In the genomic region with DNA sequence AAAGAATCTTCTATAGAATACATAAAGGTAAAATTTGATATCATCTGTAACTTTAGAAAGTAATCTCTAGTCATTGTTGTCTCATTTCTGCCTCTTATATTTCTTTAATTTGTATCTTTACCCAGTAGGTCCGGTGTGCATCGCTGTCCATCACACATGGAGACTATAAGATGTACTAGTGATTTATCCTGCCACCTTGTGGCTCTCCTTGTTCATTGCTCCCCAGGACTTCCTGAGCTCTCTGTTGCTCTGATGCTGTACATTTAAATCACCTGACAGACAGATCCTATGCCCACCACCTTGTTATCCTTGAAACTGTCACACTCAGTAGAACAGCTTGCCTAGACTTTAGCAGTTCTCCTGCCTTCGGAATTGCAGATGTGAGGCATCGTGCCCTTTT, we compare ENCODE assay signal across 9 mouse cellular contexts. TPM values are rescaled to one million over a fixed set of nuclear protein-coding genes. Genes with fewer than 3 reads are reported as not detected.
DNase-seq lines count a peak whose midpoint lies in the region; ATAC-seq and TF ChIP-seq lines count a peak whose summit lies in the region.
"Had no signal": no experiment of that assay in that cellular context is flagged by ENCODE, and none has a peak within 500 bp of the region (broad histone marks: within the 10 kb centered on the region; RNA-seq: fewer than 3 reads in every experiment).

No protein-coding gene starts in this region.

- no peaks in the 10 kb centered on the region for H3K27me3 ChIP-seq in liver, adult 2 months (ENCODE audit: control insufficient read depth, insufficient read depth, low read length)
- H3K27me3 ChIP-seq in liver, embryonic 12.5 days (replicated peaks) = no peaks in the 10 kb centered on the region
- H3K27me3 ChIP-seq: heart, embryonic 13.5 days had no signal

- H3K4me1 ChIP-seq in liver, adult 2 months (ENCODE audit: control insufficient read depth, insufficient read depth, low read length) = no peaks in the 10 kb centered on the region
- H3K4me1 ChIP-seq in liver, embryonic 12.5 days = no peaks in the 10 kb centered on the region
- H3K4me1 ChIP-seq: heart, embryonic 13.5 days had no signal

- no peak overlapping the region for H3K27ac ChIP-seq in liver, adult 2 months (replicated peaks; ENCODE audit: insufficient read depth, low read depth, low read length)
- H3K27ac ChIP-seq in liver, embryonic 12.5 days = no peak overlapping the region
- H3K27ac ChIP-seq: heart, embryonic 13.5 days had no signal

- no peak for ATAC-seq in cerebellum, adult (ENCODE audit: insufficient number of reproducible peaks, low FRiP score, low TSS enrichment)
- no peak for ATAC-seq in liver, embryonic 12.5 days
- ATAC-seq in activated CD4-positive, CD25-positive, alpha-beta regulatory T cell, adult 4 months = peak; percentile 68
- ATAC-seq in inflammation-experienced regulatory T-cells, adult 6 months = peak; percentile 60
- peak; percentile 79 for ATAC-seq in neutrophil, adult 5-6 weeks (ENCODE audit: extremely low read depth, insufficient number of reproducible peaks, low FRiP score, poor library complexity, severe bottlenecking)

- no peaks in the 10 kb centered on the region for H3K9me3 ChIP-seq in liver, embryonic 12.5 days (replicated peaks)
- H3K9me3 ChIP-seq: heart, embryonic 13.5 days had no signal

- peak; percentile 49 for TF ChIP-seq CTCF in liver, adult 2 months (IDR thresholded peaks at IDR 0.05; ENCODE audit: low read depth, low read length)

- H3K79me2 ChIP-seq in liver, adult 2 months (ENCODE audit: control insufficient read depth, insufficient read depth, low read length) = no peaks in the 10 kb centered on the region

- peak; percentile 22 for DNase-seq in cerebellum, adult 9-10 months
- peak; percentile 42 for DNase-seq in liver, adult 2 months (ENCODE audit: extremely low read depth, low read depth, low spot score)
- no peak for DNase-seq in gastrocnemius, postnatal 25 days

- 70% methylated on average over 4 of the region's 4 CpGs for WGBS in liver, adult 2 months
- 83% methylated on average over 4 of the region's 4 CpGs for WGBS in liver, embryonic 12.5 days (ENCODE audit: insufficient replicate concordance)

- no peak overlapping the region for H3K4me3 ChIP-seq in liver, adult 2 months (ENCODE audit: insufficient read depth, low read depth, low read length)
- H3K4me3 ChIP-seq in liver, embryonic 12.5 days = no peak overlapping the region
- H3K4me3 ChIP-seq: heart, embryonic 13.5 days had no signal

- H3K9ac ChIP-seq in liver, adult 2 months (ENCODE audit: low read depth, low read length) = no peak overlapping the region
- H3K9ac ChIP-seq in liver, embryonic 12.5 days = no peak overlapping the region
- H3K9ac ChIP-seq: heart, embryonic 13.5 days had no signal

- TF ChIP-seq POLR2A in liver, adult 2 months (IDR thresholded peaks at IDR 0.05; ENCODE audit: extremely low read depth, insufficient read depth, low read length) = no peak

- no peaks in the 10 kb centered on the region for H3K36me3 ChIP-seq in liver, adult 2 months (ENCODE audit: control insufficient read depth, insufficient read depth, low read length)
- H3K36me3 ChIP-seq in liver, embryonic 12.5 days = peaks cover 97% of the 10 kb centered on the region

- H3K4me2 ChIP-seq in liver, embryonic 12.5 days = no peak overlapping the region
- H3K4me2 ChIP-seq: heart, embryonic 13.5 days had no signal

RNA-seq across cellular contexts. Expression of a gene that starts 16.3 kb away (rescaled TPM):
- 15.9 and 28.4 TPM in 2 replicates for total RNA-seq in liver, adult 2 months (2014; rRNA removed)
- 73.0 and 107 TPM in 2 replicates for polyA plus RNA-seq in liver, adult 2 months (2012; rRNA removed)
- 38.9 and 39.8 TPM in 2 replicates for polyA plus RNA-seq in liver, embryonic 12.5 days (2016; fragmentation: Nextera tagmentation; extraction: Ambion mirVana)
- 1 to 10 TPM in 1 of 2 experiments, not detected in 1; 1.1 TPM for polyA plus RNA-seq in activated CD4-positive, CD25-positive, alpha-beta regulatory T cell, adult 4 months (2017; shearing (Covaris generic))
- 1 to 10 TPM in 1 of 3 experiments, under 1 TPM in 1, not detected in 1; 0.31 to 1.8 TPM for polyA plus RNA-seq in inflammation-experienced regulatory T-cells, adult 6 months (2017; shearing (Covaris generic))
- 57.2 and 72.9 TPM in 2 replicates for total RNA-seq in neutrophil, adult 5-6 weeks (2017)
- 1 to 10 TPM; 1.0 to 2.8 TPM for total RNA-seq in gastrocnemius, postnatal 25 days (2021)

RNA-seq across cellular contexts. Expression of a gene that starts 42.1 kb away (rescaled TPM):
- 0.55 and 1.7 TPM in 2 replicates for total RNA-seq in liver, adult 2 months (2014; rRNA removed)
- 0.11 and 0.19 TPM in 2 replicates for polyA plus RNA-seq in liver, adult 2 months (2012; rRNA removed)
- 69.1 and 69.8 TPM in 2 replicates for polyA plus RNA-seq in liver, embryonic 12.5 days (2016; fragmentation: Nextera tagmentation; extraction: Ambion mirVana)
- polyA plus RNA-seq in activated CD4-positive, CD25-positive, alpha-beta regulatory T cell, adult 4 months (2017; shearing (Covaris generic)) = 10 to 100 TPM; 16.6 to 21.3 TPM
- polyA plus RNA-seq in inflammation-experienced regulatory T-cells, adult 6 months (2017; shearing (Covaris generic)) = 10 to 100 TPM in 1 of 3 experiments, 1 to 10 TPM in 2; 2.5 to 67.9 (median 6.3) TPM
- total RNA-seq in neutrophil, adult 5-6 weeks (2017) = 0.61 and 0.70 TPM in 2 replicates
- 1 to 10 TPM in 1 of 2 experiments, under 1 TPM in 1; 0.69 to 1.0 TPM for total RNA-seq in gastrocnemius, postnatal 25 days (2021)

Comparison
In these comparisons a context has a peak if more than half of its experiments do, and no peak if none do; other contexts are left out.
1. ATAC-seq: peak in activated CD4-positive, CD25-positive, alpha-beta regulatory T cell, adult 4 months (single experiment), inflammation-experienced regulatory T-cells, adult 6 months (single experiment) and neutrophil, adult 5-6 weeks (single experiment); none in cerebellum, adult (single experiment) and liver, embryonic 12.5 days (single experiment).
2. RNA of a gene that starts 16.3 kb away (polyA plus RNA-seq): 73.0 to 107 TPM in liver, adult 2 months and 38.9 to 39.8 TPM in liver, embryonic 12.5 days; 1.1 TPM in activated CD4-positive, CD25-positive, alpha-beta regulatory T cell, adult 4 months and 0.31 to 1.8 TPM in inflammation-experienced regulatory T-cells, adult 6 months; every median in the first group is over 10 times any median in the second.